Mouse (Mus musculus): ENCODE results near the gene Fubp3. TPM values are rescaled to one million over a fixed set of nuclear protein-coding genes. Genes with fewer than 3 reads are reported as not detected.

Fubp3 gene
- 11.4 to 19.3 TPM (median 14.1 TPM) in 4 replicates for total RNA-seq (2023)

GRCm38 (mm10) chr2:31572051-31572914 lies at the start of gene Fubp3:
TSS of gene Fubp3 (plus strand) at chr2:31572651.

DNA sequence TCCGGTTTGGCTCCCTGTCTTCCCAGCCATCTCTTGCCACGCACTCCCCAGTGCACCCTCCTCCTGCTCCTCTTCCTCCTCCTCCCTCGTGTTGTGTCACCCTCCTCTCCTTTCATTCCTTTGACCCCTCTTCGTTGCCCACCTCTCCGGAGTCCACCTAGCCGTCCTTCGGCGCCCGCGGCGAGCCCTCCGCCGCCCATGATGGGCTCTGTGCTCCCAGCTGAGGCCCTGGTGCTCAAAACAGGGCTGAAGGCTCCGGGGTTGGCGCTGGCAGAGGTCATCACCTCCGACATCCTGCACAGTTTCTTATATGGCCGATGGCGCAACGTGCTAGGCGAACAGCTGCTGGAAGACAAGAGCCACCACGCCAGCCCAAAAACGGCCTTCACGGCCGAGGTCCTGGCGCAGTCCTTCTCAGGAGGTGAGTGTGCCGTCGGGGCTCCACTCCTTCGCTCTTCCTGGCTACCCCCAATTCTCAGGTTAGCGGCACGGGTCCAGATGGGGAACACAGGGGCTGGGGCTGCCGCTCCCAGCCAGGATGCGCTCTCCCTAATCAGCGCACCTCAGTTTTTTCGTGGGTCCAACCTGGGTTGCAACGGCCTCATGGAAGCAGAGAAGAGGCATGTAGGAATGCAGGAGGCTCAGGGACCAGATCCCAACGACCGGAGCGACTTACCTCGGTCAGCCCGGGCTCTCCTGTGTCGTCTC lies 67.6 kb downstream of the Fubp3 start, which contains the start of gene Prdm12:
Prdm12 (plus strand) TSS at position 137 of the 708 bp plus-strand sequence.

Other genes with a start within 250 kb of the Fubp3 start
- 17.9 to 29.0 TPM (median 19.9 TPM) in 4 replicates for gene Ass1, start 102.4 kb upstream of the Fubp3 start, total RNA-seq (2023)
- gene Prdm12, start 67.4 kb downstream of the Fubp3 start, total RNA-seq (2023): not detected in 4 replicates
- 43.2 to 56.7 TPM (median 48.5 TPM) in 4 replicates for gene Exosc2, start 98.1 kb downstream of the Fubp3 start, total RNA-seq (2023)
- gene Abl1, start 115.7 kb downstream of the Fubp3 start, total RNA-seq (2023): 70.0 to 79.1 TPM (median 74.8 TPM) in 4 replicates
- gene Qrfp, start 237.9 kb downstream of the Fubp3 start, total RNA-seq (2023): 0.66 to 1.0 TPM (median 0.77 TPM) in 4 replicates

Data from B cell, adult 62 days (primary cell).